Mouse (Mus musculus) right cerebral cortex, postnatal 36 days (tissue): Measurements from ENCODE around the gene E2f2.

ENCODE experiments used
- DNase-seq, 2 experiments: peaks; one replicate each; pipeline ENCODE4 v3.0.0; 2022; ENCODE audit warnings: low spot score in 2 of 2, mixed read lengths in 1 of 2

E2f2 gene

DNA sequence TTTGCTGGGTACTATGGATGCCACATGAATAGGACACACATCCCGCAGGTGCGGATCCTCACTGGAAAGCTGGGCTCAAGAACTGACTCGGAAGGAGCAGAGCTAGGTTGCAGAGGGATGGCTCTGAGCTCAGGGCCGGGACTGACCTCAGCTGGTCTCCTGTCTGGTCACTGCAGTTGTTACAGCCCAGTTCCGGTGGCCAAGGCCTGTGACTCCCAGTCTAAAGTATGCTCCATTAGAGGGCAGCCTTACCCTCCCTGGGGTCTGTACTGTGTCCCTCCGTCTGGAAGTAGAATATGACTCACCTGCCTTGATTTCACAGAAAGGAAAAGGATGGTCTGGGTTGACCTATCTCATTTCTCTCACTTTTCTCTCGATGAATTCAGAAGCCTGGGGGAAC, 72.0 kb downstream of the E2f2 start:
- DNase-seq, result no peak
